21 mouse cellular contexts compared by ENCODE assay signal in the genomic region with DNA sequence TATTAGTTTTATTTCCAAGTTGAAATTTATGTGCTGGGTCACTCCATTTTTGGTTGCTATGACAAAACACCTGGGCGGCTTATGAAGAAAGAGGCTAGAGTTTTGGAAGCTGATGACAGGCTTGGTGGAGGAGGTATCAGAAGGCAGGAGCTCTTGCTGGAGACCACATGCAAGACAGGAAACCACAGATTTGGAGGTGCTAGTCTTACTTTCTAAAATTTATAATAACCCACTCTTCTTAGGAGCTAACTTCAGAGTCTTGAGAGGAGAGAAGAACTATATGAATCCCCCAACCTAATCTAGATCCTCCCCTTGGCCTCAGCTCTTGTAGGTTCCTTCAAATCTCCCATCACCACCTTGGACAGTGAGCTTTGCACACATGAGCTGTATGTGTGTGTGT.
"Had no signal": no experiment of that assay in that cellular context is flagged by ENCODE, and none has a peak within 500 bp of the region (broad histone marks: within the 10 kb centered on the region; RNA-seq: fewer than 3 reads in every experiment).

No protein-coding gene starts in this region.

- H3K36me3 ChIP-seq: liver, embryonic 13.5 days; liver, embryonic 15.5 days; midbrain, embryonic 10.5 days; midbrain, embryonic 12.5 days; neural tube, embryonic 13.5 days; neural tube, embryonic 15.5 days; stomach, embryonic 15.5 days had no signal

- H3K27ac ChIP-seq: liver, embryonic 13.5 days; liver, embryonic 15.5 days; macrophage; midbrain, embryonic 10.5 days; midbrain, embryonic 12.5 days; neural tube, embryonic 13.5 days; neural tube, embryonic 15.5 days; stomach, embryonic 15.5 days; stomach, postnatal 0 days had no signal

- H3K4me1 ChIP-seq: liver, embryonic 13.5 days; liver, embryonic 15.5 days; midbrain, embryonic 10.5 days; midbrain, embryonic 12.5 days; neural tube, embryonic 13.5 days; neural tube, embryonic 15.5 days; stomach, embryonic 15.5 days had no signal

- H3K9me3 ChIP-seq: liver, embryonic 13.5 days; liver, embryonic 15.5 days; midbrain, embryonic 10.5 days; midbrain, embryonic 12.5 days; neural tube, embryonic 13.5 days; neural tube, embryonic 15.5 days; stomach, embryonic 15.5 days had no signal

- H3K4me3 ChIP-seq: liver, embryonic 13.5 days; liver, embryonic 15.5 days; midbrain, embryonic 10.5 days; midbrain, embryonic 12.5 days; myocyte; neural tube, embryonic 13.5 days; neural tube, embryonic 15.5 days; stomach, embryonic 15.5 days had no signal

- H3K9ac ChIP-seq: liver, embryonic 13.5 days; liver, embryonic 15.5 days; lung, embryonic 14.5 days; midbrain, embryonic 12.5 days; neural tube, embryonic 13.5 days; neural tube, embryonic 15.5 days; stomach, embryonic 15.5 days had no signal

- DNase-seq: liver, embryonic 13.5 days; lung, adult 18-20 months; lung, embryonic 14.5 days; lung, postnatal 10 days; lung, postnatal 36 days; midbrain, embryonic 14.5 days; retina, postnatal 1 day; right cerebral cortex, adult 18-20 months; thymus, adult 2 months; thymus, postnatal 14 days; thymus, postnatal 36 days had no signal

- H3K27me3 ChIP-seq: midbrain, embryonic 12.5 days; neural tube, embryonic 13.5 days; neural tube, embryonic 15.5 days; stomach, embryonic 15.5 days had no signal

- H3K4me2 ChIP-seq: liver, embryonic 13.5 days; liver, embryonic 15.5 days; lung, embryonic 14.5 days; midbrain, embryonic 12.5 days; neural tube, embryonic 13.5 days; neural tube, embryonic 15.5 days; stomach, embryonic 15.5 days had no signal

- ATAC-seq: midbrain, embryonic 16.5 days had no signal
